Mouse (Mus musculus) heart, postnatal 0 days (tissue): ENCODE data around the gene Trim59.

Experiments
- CTCF ChIP-seq: IDR thresholded peaks from 2 replicates; pipeline ENCODE4 v1.5.1; 2016; ENCODE audit warnings: antibody characterized with exemption, control low read depth, low read depth
- EP300 ChIP-seq: IDR thresholded peaks from 2 replicates; pipeline ENCODE4 v1.6.1; 2016; ENCODE audit warnings: antibody characterized with exemption, low read depth

GRCm38 (mm10) chr3:69005338-69006245 lies 39.0 kb downstream of the Trim59 start:
- TF ChIP-seq EP300 = no peak
- TF ChIP-seq CTCF = no peak
